Mouse (Mus musculus): Measurements from ENCODE around the gene Magi3.

The Magi3 gene

DNA sequence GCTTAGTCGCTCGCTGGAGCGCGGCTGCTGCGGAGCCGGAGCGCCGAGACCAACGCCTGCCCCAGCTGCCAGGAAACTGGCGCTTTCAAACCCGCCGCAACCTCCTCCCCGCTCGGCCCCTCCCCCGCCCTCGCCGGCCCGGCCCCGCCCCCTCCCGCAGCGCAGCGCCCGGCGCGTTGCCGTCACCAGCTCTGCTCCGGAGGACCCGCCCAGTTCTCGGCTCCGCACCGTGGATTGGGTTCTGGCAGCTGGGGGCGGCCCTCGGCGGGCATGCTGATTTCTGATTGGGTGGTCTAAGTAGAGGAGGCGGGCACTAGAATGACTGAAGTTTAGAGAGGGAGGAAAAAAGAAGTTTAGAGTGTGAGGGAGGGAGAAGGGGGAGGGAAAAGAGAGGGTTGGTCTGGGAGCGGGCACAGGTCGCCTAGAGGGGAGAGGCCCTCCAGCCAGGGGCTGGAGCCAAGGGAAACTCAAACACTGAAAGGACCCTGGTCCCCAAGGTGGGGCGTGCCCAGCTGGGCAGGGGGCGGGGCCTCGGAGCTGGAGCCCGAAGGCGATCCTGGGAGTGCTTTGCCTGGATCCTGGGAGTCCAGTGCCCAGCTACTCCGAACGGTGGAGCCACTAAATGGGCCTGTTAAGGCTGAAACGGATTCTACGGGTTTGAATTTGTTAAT is at the start of gene Magi3:
TSS of gene Magi3 (minus strand) at position 80 of the 671 bp plus-strand sequence.
- CTCF ChIA-PET: interaction anchor here in 3 of 4 experiments (0.6 to 1.5 kb wide), 7 partner anchors 16 to 1015 kb away, joined by 3 to 9 read pairs (median 3); partner anchors contain the start of gene Olfml3 (in 1 of the 3)
- POLR2A ChIA-PET: interaction anchor here in 3 of 4 experiments (0.5 to 4.6 kb wide), 62 partner anchors 7 to 1464 kb away, joined by 3 to 46 read pairs (median 3); partner anchors contain the start of genes Lrig2 (in 2 of the 3), Ap4b1 (in 1 of the 3), Dclre1b (in 1 of the 3) and Gm43064 (in 1 of the 3)

DNA sequence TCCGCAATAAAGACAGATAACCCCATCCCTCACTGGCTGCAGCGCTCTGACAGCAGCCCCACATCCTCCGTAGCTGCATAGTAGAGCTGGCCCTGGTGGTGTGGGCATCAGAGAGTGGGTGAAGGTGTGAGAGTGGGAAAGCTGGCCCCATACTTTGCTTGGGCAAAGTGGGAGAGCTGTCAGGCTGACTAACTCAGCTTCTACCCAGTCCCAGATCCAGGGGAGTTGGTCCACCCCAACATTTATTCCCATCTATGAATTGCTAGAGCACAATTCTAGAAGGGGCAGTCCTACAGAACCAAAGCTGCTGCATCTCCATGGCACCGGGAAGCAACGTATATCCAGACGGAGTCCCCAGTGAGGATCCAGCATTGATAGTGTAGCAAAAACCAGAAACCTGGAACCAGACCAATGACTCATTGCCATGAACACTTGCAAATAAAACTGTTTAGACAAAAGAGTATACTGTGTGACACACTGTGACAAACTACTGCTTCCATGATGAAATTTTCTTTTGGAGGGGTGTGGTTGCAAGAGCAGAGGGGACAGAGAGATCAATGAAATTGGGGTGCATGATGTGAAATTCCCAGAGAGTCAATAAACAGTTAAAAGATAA is 44.5 kb upstream of the Magi3 start:
- POLR2A ChIA-PET: no interaction called here
- CTCF ChIA-PET: no interaction called here

- POLR2A ChIA-PET: interaction anchor here in 1 of 4 experiments (1.6 kb wide), 1 partner anchor 40 kb away, joined by 3 read pairs; the partner anchor contains the start of gene Magi3
- CTCF ChIA-PET: no interaction called here
Observed at GRCm38 (mm10) chr3:104260221-104260620, 40.0 kb upstream of the Magi3 start.

DNA sequence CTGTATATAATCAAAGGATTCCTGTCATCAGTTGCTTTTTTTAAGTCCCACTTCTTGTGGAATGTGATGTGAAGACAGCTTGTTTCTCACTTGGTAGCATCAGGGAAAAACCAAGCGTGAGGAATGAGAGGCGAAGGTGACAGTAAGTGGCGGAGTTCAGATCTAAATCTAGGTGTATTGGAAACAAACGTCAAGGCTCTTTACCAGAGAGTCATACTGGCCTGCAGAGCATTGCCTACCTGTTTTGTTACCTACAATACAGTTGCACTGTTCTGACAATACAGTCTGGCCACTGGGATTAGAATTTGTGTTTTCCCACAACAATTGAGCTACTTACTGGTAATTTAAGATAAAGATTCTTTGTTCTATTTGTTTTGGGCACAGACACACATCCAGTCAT is 39.0 kb upstream of the Magi3 start:
- CTCF ChIA-PET: no interaction called here
- POLR2A ChIA-PET: interaction anchor here in 2 of 4 experiments (1.0 to 1.6 kb wide), 2 partner anchors 8 to 39 kb away, joined by 3 to 4 read pairs; partner anchors contain the start of gene Magi3 (in 1 of the 2)

DNA sequence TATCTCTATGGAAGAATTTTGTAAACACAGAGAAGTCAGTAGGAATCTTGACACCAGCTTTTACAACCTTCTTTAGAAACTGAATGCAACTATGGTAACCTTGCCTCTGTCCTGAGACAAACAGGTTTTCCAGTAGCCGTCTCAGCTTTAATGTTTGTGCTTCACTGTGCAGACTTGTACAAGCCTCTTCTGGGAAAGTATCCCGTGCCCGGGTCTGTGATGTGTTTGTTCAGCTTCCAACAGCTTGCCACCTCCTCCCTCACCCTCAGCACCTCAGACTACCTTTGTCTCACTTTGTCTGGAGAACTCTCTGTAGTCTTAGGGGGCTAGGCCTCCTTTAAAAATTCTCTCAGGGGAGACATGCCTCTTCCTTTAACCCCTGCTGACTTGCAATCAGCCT is 36.9 kb upstream of the Magi3 start:
- ChIA-PET CTCF (interaction anchor here in 1 of 4 experiments (0.6 kb wide), 1 partner anchor 66 kb away, joined by 3 read pairs; no protein-coding TSS in a partner anchor), POLR2A (interaction anchor here in 1 of 4 experiments (0.6 kb wide), 1 partner anchor 9 kb away, joined by 3 read pairs; no protein-coding TSS in a partner anchor)

- ChIA-PET POLR2A (interaction anchor here in 1 of 4 experiments (1.2 kb wide), 1 partner anchor 35 kb away, joined by 3 read pairs; no protein-coding TSS in a partner anchor), CTCF (no interaction called here)
Observed at GRCm38 (mm10) chr3:104253760-104254159, 33.6 kb upstream of the Magi3 start.

- CTCF ChIA-PET: no interaction called here
- POLR2A ChIA-PET: interaction anchor here in 1 of 4 experiments (0.6 to 3.1 kb wide), 2 partner anchors 21 to 438 kb away, joined by 5 to 13 read pairs; partner anchors contain the start of genes Ap4b1, Dclre1b and Gm43064
Observed at GRCm38 (mm10) chr3:104247850-104248249, 27.7 kb upstream of the Magi3 start.

DNA sequence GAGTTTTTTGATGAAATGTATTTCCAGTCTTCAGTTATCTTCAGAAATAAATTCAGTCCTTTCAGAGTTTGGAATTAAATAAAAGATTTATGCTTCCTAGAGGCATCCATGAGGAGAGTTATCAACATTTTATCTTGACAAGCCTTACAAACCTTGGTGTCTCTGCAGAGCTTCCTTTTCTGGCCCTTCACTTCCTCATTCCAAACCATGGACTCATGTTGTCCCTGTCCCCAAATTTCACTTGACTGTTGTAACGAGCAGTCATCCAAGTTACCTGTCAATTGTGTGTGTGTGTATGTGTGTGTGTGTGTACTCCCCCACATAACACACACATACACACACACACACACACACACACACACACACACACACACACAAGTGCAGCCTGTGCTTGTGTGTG is 26.9 kb upstream of the Magi3 start:
- ChIA-PET CTCF (no interaction called here), POLR2A (interaction anchor here in 1 of 4 experiments (0.6 to 3.1 kb wide), 2 partner anchors 20 to 438 kb away, joined by 5 to 13 read pairs; partner anchors contain the start of genes Ap4b1, Dclre1b and Gm43064)

DNA sequence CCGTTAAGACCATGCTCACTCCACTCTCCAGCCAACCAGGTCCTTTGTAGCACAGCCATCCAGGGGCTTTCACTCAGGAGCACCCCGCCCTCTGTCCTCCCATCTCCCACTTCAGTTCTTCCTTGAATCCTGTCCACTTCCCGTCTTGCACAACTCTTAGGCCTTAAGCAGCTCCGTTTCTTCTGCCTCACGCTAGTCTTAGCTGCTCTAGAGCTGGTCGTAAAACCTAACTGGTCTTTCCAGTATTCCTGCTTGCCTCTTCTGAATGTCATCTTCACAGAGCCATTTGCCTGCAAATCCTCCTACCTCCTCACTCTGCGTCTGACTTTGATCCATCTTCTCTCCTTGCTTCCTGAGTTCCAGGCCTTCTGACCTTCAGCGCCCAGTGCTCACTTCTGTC is 24.2 kb upstream of the Magi3 start:
- CTCF ChIA-PET: interaction anchor here in 1 of 4 experiments (0.9 kb wide), 1 partner anchor 24 kb away, joined by 3 read pairs; no protein-coding TSS in a partner anchor
- POLR2A ChIA-PET: interaction anchor here in 3 of 4 experiments (1.5 to 2.5 kb wide), 5 partner anchors 16 to 24 kb away, joined by 4 to 11 read pairs (median 5); partner anchors contain the start of gene Magi3 (in 2 of the 3)

DNA sequence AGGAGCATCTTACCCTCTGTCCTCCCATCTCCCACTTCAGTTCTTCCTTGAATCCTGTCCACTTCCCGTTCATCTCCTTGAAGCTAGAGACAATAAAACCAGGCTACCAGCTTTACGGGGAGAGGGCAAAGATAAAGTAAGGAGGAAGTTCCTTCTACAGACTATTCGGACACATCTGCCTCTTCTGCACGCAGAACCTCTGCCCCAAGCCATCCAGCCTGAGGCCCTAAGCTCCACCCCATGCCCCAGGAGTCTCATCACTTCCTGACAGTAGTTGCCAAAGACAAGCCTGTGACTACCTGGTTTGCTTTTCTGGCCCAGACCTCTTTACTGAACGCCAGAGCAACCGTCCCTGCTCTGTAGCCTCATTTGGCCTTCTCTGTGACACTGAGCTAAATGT is 23.8 kb upstream of the Magi3 start:
- CTCF ChIA-PET: no interaction called here

DNA sequence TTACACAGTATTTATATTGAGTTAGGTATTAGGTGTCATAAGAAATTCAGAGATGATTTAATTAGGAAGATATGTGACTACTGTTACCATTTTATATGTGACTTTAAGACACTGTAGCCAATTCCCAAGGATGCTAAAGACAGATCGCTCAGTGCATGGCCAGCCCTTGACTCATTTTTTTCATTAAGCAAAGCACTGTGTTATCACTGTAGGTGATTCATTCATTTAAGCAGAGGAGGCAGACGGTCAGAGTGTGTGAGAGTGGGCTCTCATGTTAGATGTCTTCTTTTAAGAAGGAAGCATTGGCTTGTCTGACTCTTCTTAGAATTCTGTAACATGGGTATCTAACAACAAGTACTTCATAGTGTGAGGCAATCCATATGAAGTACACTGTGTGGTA is 19.6 kb upstream of the Magi3 start:
- POLR2A ChIA-PET: interaction anchor here in 2 of 4 experiments (0.7 to 1.3 kb wide), 3 partner anchors 15 to 487 kb away, joined by 3 to 8 read pairs (median 4); no protein-coding TSS in a partner anchor
- CTCF ChIA-PET: no interaction called here

More for the DNA sequence above, 23.8 kb upstream of the Magi3 start:
- POLR2A ChIA-PET: interaction anchor here in 3 of 4 experiments (0.6 to 2.5 kb wide), 7 partner anchors 15 to 1036 kb away, joined by 3 to 11 read pairs (median 4); partner anchors contain the start of gene Magi3 (in 2 of the 3)

- POLR2A ChIA-PET: interaction anchor here in 2 of 4 experiments (0.7 to 1.3 kb wide), 3 partner anchors 15 to 486 kb away, joined by 3 to 8 read pairs (median 4); no protein-coding TSS in a partner anchor
- CTCF ChIA-PET: no interaction called here
Observed at GRCm38 (mm10) chr3:104239376-104239775, 19.2 kb upstream of the Magi3 start.

GRCm38 (mm10) chr3:104237846-104238440 is 17.8 kb upstream of the Magi3 start:
- POLR2A ChIA-PET: interaction anchor here in 1 of 4 experiments (3.9 kb wide), 1 partner anchor 10 kb away, joined by 17 read pairs; no protein-coding TSS in a partner anchor
- CTCF ChIA-PET: no interaction called here

DNA sequence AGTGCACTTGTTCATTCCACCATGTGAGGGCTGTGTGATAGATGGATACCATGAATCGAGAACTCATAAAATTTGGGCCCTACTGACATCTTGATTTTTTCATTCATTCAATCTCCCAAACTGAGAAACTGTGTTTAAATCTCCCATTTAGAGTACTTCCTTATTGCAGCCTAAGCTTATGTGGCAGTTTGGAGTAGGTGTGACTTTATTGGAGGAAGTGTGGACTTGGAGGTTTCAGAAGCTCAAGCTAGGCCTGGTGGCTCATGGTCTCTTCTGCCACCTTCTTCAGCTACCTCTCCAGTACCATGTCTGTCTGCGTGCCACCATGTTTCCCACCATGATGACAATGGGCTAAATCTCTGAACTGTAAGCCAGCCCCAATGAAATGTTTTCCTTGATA is 15.9 kb upstream of the Magi3 start:
- POLR2A ChIA-PET: interaction anchor here (0.6 to 3.9 kb wide), 8 partner anchors 8 to 367 kb away, joined by 3 to 17 read pairs (median 3); partner anchors contain the start of gene Magi3 (in 1 of the 4)
- CTCF ChIA-PET: no interaction called here

DNA sequence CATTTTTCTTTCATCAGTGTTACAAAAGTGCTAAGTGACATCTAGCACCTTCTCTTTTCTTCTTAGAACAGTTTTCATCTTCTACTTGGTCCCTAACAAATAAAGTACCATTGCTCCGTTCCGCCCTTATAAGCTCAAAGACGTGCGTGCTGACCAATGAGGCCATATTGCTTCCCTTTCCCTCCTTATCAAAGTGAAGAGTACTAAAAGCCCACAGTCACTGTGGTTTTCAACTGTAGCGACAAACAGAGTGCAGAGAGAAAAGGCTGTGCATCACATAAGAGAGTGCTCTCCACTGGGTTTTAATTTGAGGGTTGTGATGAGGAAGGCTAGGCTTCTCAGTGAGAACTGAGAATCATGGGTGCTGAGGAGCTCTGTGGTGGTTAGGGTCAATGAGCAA is 14.9 kb upstream of the Magi3 start:
- ChIA-PET CTCF (no interaction called here), POLR2A (interaction anchor here in 2 of 4 experiments (0.9 to 3.9 kb wide), 5 partner anchors 8 to 43 kb away, joined by 3 to 17 read pairs (median 3); partner anchors contain the start of gene Magi3 (in 1 of the 2))

- POLR2A ChIA-PET: interaction anchor here in 1 of 4 experiments (3.9 kb wide), 1 partner anchor 13 kb away, joined by 16 read pairs; the partner anchor contains the start of gene Magi3
- CTCF ChIA-PET: no interaction called here
Observed at GRCm38 (mm10) chr3:104233366-104234312, 13.5 kb upstream of the Magi3 start.

DNA sequence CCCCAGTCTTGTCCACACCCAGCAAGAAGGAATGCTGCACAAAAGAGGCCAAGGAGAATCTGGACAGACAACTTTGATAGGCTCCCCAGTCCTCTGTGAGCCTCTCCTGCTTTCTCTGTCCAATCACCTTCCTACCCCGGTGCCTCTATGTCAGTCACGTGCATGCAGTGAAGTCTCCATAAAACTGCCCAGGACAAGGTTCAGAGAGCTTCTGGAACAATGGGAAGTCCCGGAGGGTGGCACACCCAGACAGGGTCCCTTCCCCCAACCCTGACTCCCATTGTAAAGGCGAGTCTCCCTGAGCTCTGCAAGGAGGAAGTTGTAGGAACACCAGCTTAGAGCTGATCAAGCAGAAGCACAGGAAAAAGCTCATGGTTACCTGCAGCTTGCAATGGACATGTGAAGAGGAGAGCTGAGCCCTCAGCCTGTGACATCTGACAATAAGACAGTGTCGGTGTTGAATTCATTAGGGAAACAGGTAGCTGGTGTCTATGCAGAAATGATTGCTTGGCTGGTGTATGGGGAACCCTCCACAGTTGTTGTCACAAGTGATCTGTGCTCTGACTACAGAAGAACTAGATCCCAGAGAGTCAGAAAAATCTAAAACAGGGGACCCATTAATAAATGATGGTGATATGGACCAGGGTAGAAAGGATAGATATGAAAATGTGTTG is 7.4 kb upstream of the Magi3 start:
- POLR2A ChIA-PET: interaction anchor here (0.5 to 4.3 kb wide), 41 partner anchors 8 to 871 kb away, joined by 3 to 46 read pairs (median 4); partner anchors contain the start of genes Magi3 (in 2 of the 4), Ap4b1 (in 1 of the 4), Dclre1b (in 1 of the 4) and Gm43064 (in 1 of the 4)
- CTCF ChIA-PET: interaction anchor here in 2 of 4 experiments (0.6 to 0.7 kb wide), 3 partner anchors 9 to 687 kb away, joined by 3 to 8 read pairs (median 3); no protein-coding TSS in a partner anchor

Measured in embryonic stem cell, embryonic (primary cell).